Comparison of ENCODE assay signal across 9 mouse cellular contexts in the genomic region with DNA sequence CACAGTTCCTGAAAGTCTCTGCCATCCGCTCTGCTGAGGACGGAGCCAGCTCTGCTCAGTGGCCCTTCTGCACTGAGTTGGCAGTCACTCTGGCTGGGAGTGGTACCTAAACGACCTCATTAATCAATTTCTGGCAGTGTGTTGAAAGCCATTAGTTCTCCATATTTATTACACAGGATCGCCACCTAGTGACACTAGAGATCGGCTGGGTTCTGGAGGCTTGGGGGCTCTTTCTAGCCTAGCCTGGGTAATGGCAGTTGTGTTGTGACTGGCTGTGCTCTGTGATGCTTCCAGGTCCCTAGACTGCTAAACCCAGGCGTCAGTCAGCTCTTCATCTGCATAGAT. TPM values are rescaled to one million over a fixed set of nuclear protein-coding genes. Genes with fewer than 3 reads are reported as not detected.
A peak's percentile ranks its signal among the peaks of the same experiment; 100 is the strongest.
DNase-seq lines count a peak whose midpoint lies in the region; ATAC-seq and TF ChIP-seq lines count a peak whose summit lies in the region.
"Had no signal": no experiment of that assay in that cellular context is flagged by ENCODE, and none has a peak within 500 bp of the region (broad histone marks: within the 10 kb centered on the region; RNA-seq: fewer than 3 reads in every experiment).

No protein-coding gene starts in this region.

- no peaks in the 10 kb centered on the region; the same call in 1 of the 2 replicates for H3K4me1 ChIP-seq in thymus, adult 2 months (replicated peaks; ENCODE audit: control insufficient read depth, insufficient read depth, low read length)
- 0 out of 2 replicates have a peak, but pooled peaks cover 2% of the 10 kb centered on the region for H3K4me1 ChIP-seq in forebrain, embryonic 15.5 days
- no peaks in the 10 kb centered on the region for H3K4me1 ChIP-seq in intestine, embryonic 14.5 days (replicated peaks; ENCODE audit: control insufficient read depth, insufficient read depth, low read length)
- H3K4me1 ChIP-seq in neural tube, embryonic 14.5 days (ENCODE audit: control insufficient read depth, insufficient read depth, low read length): no peaks in the 10 kb centered on the region

- peak; percentile 71; the same call in 1 of the 2 replicates for ATAC-seq in forebrain, embryonic 15.5 days (replicated peaks)
- ATAC-seq in intestine, embryonic 14.5 days (replicated peaks; ENCODE audit: low FRiP score, low TSS enrichment, low read depth): 0 out of 2 replicates have a peak, but pooled peaks have one; percentile 53
- peak; percentile 83 for ATAC-seq in neural tube, embryonic 14.5 days (ENCODE audit: low read depth)

- no peak for TF ChIP-seq CTCF in thymus, adult 2 months (IDR thresholded peaks at IDR 0.05; ENCODE audit: borderline replicate concordance, control insufficient read depth, extremely low read depth, insufficient read depth, low read length, poor library complexity)

- no peak overlapping the region for H3K4me2 ChIP-seq in forebrain, embryonic 15.5 days (replicated peaks)
- no peak overlapping the region for H3K4me2 ChIP-seq in intestine, embryonic 14.5 days (ENCODE audit: low read length)
- no peak overlapping the region for H3K4me2 ChIP-seq in neural tube, embryonic 14.5 days (ENCODE audit: low read depth, low read length)

- WGBS in thymus, adult 2 months: 13% methylated on average over 6 of the region's 6 CpGs
- 15% methylated on average over 6 of the region's 6 CpGs for WGBS in forebrain, embryonic 15.5 days
- 16% methylated on average over 6 of the region's 6 CpGs for WGBS in intestine, embryonic 14.5 days
- WGBS in neural tube, embryonic 14.5 days: 17% methylated on average over 6 of the region's 6 CpGs

- H3K9me3 ChIP-seq in forebrain, embryonic 15.5 days: no peaks in the 10 kb centered on the region
- H3K9me3 ChIP-seq in intestine, embryonic 14.5 days (ENCODE audit: control insufficient read depth, low read length): no peaks in the 10 kb centered on the region
- H3K9me3 ChIP-seq in neural tube, embryonic 14.5 days (ENCODE audit: control insufficient read depth, low read length): no peaks in the 10 kb centered on the region

- no peak for TF ChIP-seq POLR2A in thymus, adult 2 months (IDR thresholded peaks at IDR 0.05; ENCODE audit: control insufficient read depth, extremely low read depth, insufficient read depth, low read length, poor library complexity)

- intact Hi-C loops in left cerebral cortex, postnatal 25 days (cut with DNase I): loop anchor here (2.0 to 10.0 kb wide), 3 partner anchors 185 to 378 kb away; a partner anchor contains a TSS

- H3K27ac ChIP-seq in thymus, adult 2 months (ENCODE audit: control insufficient read depth, insufficient read depth, low read length): no peak overlapping the region
- H3K27ac ChIP-seq in forebrain, embryonic 15.5 days (replicated peaks): no peak overlapping the region
- no peak overlapping the region for H3K27ac ChIP-seq in intestine, embryonic 14.5 days (ENCODE audit: low read depth)
- H3K27ac ChIP-seq in neural tube, embryonic 14.5 days (ENCODE audit: low read depth, low read length): no peak overlapping the region

- no peak overlapping the region for H3K4me3 ChIP-seq in thymus, adult 2 months (ENCODE audit: control insufficient read depth, insufficient read depth, low read length)
- no peak overlapping the region for H3K4me3 ChIP-seq in forebrain, embryonic 15.5 days
- H3K4me3 ChIP-seq in intestine, embryonic 14.5 days (ENCODE audit: low read depth, low read length): no peak overlapping the region
- H3K4me3 ChIP-seq in neural tube, embryonic 14.5 days (ENCODE audit: low read depth, low read length): no peak overlapping the region
- H3K4me3 ChIP-seq: erythroblast, embryonic 14.5 days had no signal

- H3K27me3 ChIP-seq in thymus, adult 2 months (ENCODE audit: control insufficient read depth, insufficient read depth, low read length): no peaks in the 10 kb centered on the region
- H3K27me3 ChIP-seq in forebrain, embryonic 15.5 days: no peaks in the 10 kb centered on the region
- no peaks in the 10 kb centered on the region for H3K27me3 ChIP-seq in intestine, embryonic 14.5 days (replicated peaks; ENCODE audit: control insufficient read depth, insufficient read depth, low read length)
- H3K27me3 ChIP-seq in neural tube, embryonic 14.5 days (ENCODE audit: control insufficient read depth, insufficient read depth, low read length): no peaks in the 10 kb centered on the region

- H3K9ac ChIP-seq in forebrain, embryonic 15.5 days (replicated peaks): no peak overlapping the region
- no peak overlapping the region for H3K9ac ChIP-seq in intestine, embryonic 14.5 days (ENCODE audit: low read length)
- H3K9ac ChIP-seq in neural tube, embryonic 14.5 days (replicated peaks; ENCODE audit: low read depth, low read length): no peak overlapping the region

- peak; percentile 13 for DNase-seq in thymus, adult 2 months
- DNase-seq in thymus, postnatal 36 days: no peak
- peak; percentile 39 for DNase-seq in brain, embryonic 18.5 days (ENCODE audit: low read depth, low spot score)
- peak; percentile 64 for DNase-seq in intestine, embryonic 14.5 days (ENCODE audit: low spot score)
- peak; percentile 50 to 61 for DNase-seq in left cerebral cortex, postnatal 25 days (ENCODE audit: low spot score in 2 of 2)
- no peak for DNase-seq in T-cell, adult 2 months (ENCODE audit: low spot score)

- H3K36me3 ChIP-seq in thymus, adult 2 months (ENCODE audit: control insufficient read depth, insufficient read depth, low read length): no peaks in the 10 kb centered on the region
- no peaks in the 10 kb centered on the region for H3K36me3 ChIP-seq in forebrain, embryonic 15.5 days
- peaks cover 15% of the 10 kb centered on the region for H3K36me3 ChIP-seq in intestine, embryonic 14.5 days (ENCODE audit: control insufficient read depth, insufficient read depth, low read length)
- no peaks in the 10 kb centered on the region for H3K36me3 ChIP-seq in neural tube, embryonic 14.5 days (ENCODE audit: control insufficient read depth, insufficient read depth, low read length)

RNA-seq across cellular contexts. Expression of a gene that starts 28.8 kb away (rescaled TPM):
- 62.5 and 74.4 TPM in 2 replicates for polyA plus RNA-seq in thymus, adult 2 months (2012; rRNA removed)
- polyA plus RNA-seq in forebrain, embryonic 15.5 days (2015; fragmentation: Nextera tagmentation; extraction: Ambion mirVana): 72.5 and 76.0 TPM in 2 replicates
- polyA plus RNA-seq in intestine, embryonic 14.5 days (2014; fragmentation: Nextera tagmentation; extraction: Ambion mirVana): 182 and 194 TPM in 2 replicates
- 1 to 10 TPM; 1.1 to 1.3 TPM for total RNA-seq in left cerebral cortex, postnatal 25 days (2021)
- polyA plus RNA-seq in neural tube, embryonic 14.5 days (2014; fragmentation: Nextera tagmentation; extraction: Ambion mirVana): 11.5 and 17.6 TPM in 2 replicates

Comparison
In these comparisons a context has a peak if more than half of its experiments do, and no peak if none do; other contexts are left out.
1. DNase-seq: peak in thymus, adult 2 months (single experiment), brain, embryonic 18.5 days (single experiment), intestine, embryonic 14.5 days (single experiment) and left cerebral cortex, postnatal 25 days (2 of 2); none in thymus, postnatal 36 days (0 of 2) and T-cell, adult 2 months (single experiment).
2. Peak in every context shown above with its lines, with median percentiles within 50 percentile points of each other: ATAC-seq.